Comparison of ENCODE assay signal across 20 mouse cellular contexts in the genomic region with DNA sequence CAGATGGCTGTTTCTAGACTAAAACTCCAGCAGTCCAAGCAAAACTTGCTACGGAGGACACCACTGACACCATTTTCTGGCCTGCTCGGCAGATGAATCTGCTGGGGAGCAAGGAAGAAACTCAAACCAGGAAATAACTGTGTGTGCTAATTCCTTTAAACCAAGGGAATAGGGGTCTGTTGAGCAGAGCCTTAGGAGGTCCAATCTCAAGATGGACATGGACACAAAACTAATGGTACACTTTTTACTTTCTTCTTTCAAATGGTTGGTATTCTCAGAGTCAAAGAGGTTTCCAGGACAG.
DNase-seq lines count a peak whose midpoint lies in the region; ATAC-seq and TF ChIP-seq lines count a peak whose summit lies in the region.
"Had no signal": no experiment of that assay in that cellular context is flagged by ENCODE, and none has a peak within 500 bp of the region (broad histone marks: within the 10 kb centered on the region; RNA-seq: fewer than 3 reads in every experiment).

No protein-coding gene starts in this region.

- TF ChIP-seq EP300 in CH12.LX (IDR thresholded peaks at IDR 0.05; ENCODE audit: low read length): no peak

- H3K4me2 ChIP-seq in intestine, embryonic 14.5 days (ENCODE audit: low read length): no peak overlapping the region
- no peak overlapping the region for H3K4me2 ChIP-seq in intestine, embryonic 16.5 days (ENCODE audit: low read depth, low read length)
- no peak overlapping the region for H3K4me2 ChIP-seq in CH12.LX (ENCODE audit: insufficient read depth, low read depth, poor library complexity, severe bottlenecking)
- H3K4me2 ChIP-seq in embryonic facial prominence, embryonic 15.5 days (replicated peaks): no peak overlapping the region
- H3K4me2 ChIP-seq: forebrain, embryonic 13.5 days; hindbrain, embryonic 14.5 days; neural tube, embryonic 12.5 days had no signal

- whole genome bisulfite sequencing in heart, embryonic 10.5 days: 79% methylated on average over 2 of the region's 2 CpGs
- 87% methylated on average over 2 of the region's 2 CpGs for WGBS in intestine, embryonic 14.5 days
- WGBS in intestine, embryonic 16.5 days: 86% methylated on average over 2 of the region's 2 CpGs
- 66% methylated on average over 2 of the region's 2 CpGs for WGBS in embryonic facial prominence, embryonic 15.5 days

- no peaks in the 10 kb centered on the region for H3K27me3 ChIP-seq in heart, embryonic 10.5 days (ENCODE audit: insufficient read depth, poor library complexity, severe bottlenecking)
- H3K27me3 ChIP-seq in intestine, embryonic 14.5 days (replicated peaks; ENCODE audit: control insufficient read depth, insufficient read depth, low read length): no peaks in the 10 kb centered on the region
- no peaks in the 10 kb centered on the region for H3K27me3 ChIP-seq in intestine, embryonic 16.5 days (replicated peaks; ENCODE audit: control insufficient read depth, insufficient read depth, low read length)
- no peaks in the 10 kb centered on the region for H3K27me3 ChIP-seq in CH12.LX (replicated peaks)
- H3K27me3 ChIP-seq in embryonic facial prominence, embryonic 15.5 days: no peaks in the 10 kb centered on the region
- H3K27me3 ChIP-seq: forebrain, embryonic 13.5 days; neural tube, embryonic 12.5 days had no signal

- no peak overlapping the region for H3K4me3 ChIP-seq in heart, embryonic 10.5 days
- H3K4me3 ChIP-seq in intestine, embryonic 14.5 days (ENCODE audit: low read depth, low read length): no peak overlapping the region
- no peak overlapping the region for H3K4me3 ChIP-seq in intestine, embryonic 16.5 days (ENCODE audit: low read length)
- no peak overlapping the region for H3K4me3 ChIP-seq in CH12.LX (replicated peaks in 1 of 3; ENCODE audit: low read depth in 2 of 3, low read length in 2 of 3, poor library complexity in 1 of 3)
- H3K4me3 ChIP-seq in embryonic facial prominence, embryonic 15.5 days (replicated peaks): no peak overlapping the region
- H3K4me3 ChIP-seq: forebrain, embryonic 13.5 days; neural tube, embryonic 12.5 days had no signal

- no peak for TF ChIP-seq POLR2A in CH12.LX (IDR thresholded peaks at IDR 0.05; ENCODE audit: low read depth, low read length)

- in situ Hi-C loops in CH12.LX (cut with MboI; ENCODE audit: low pct_ligation_motif_present, low pct_unique_long_range_greater_than_20kb, low sequenced_read_pairs): loop anchor here (25.0 kb wide), 1 partner anchor 271 kb away; a partner anchor contains a TSS

- no peak for ATAC-seq in intestine, embryonic 14.5 days (replicated peaks; ENCODE audit: low FRiP score, low TSS enrichment, low read depth)
- ATAC-seq in intestine, embryonic 16.5 days: no peak
- no peak for ATAC-seq in embryonic facial prominence, embryonic 15.5 days (ENCODE audit: insufficient number of reproducible peaks, low FRiP score, low TSS enrichment, low read depth)
- no peak for ATAC-seq in CD4-positive, CD25-positive, alpha-beta regulatory T cell, adult 4 months
- ATAC-seq: forebrain, embryonic 13.5 days; inflammation-experienced regulatory T-cells, adult 6 months had no signal

- TF ChIP-seq CTCF in CH12.LX (conservative IDR thresholded peaks at IDR 0.05 in 1 of 2, IDR thresholded peaks at IDR 0.05 in 1 of 2; ENCODE audit: low read depth in 2 of 2, low read length in 2 of 2): no peak

- no peaks in the 10 kb centered on the region for H3K79me2 ChIP-seq in CH12.LX (replicated peaks; ENCODE audit: control insufficient read depth, extremely low read depth, insufficient read depth, poor library complexity, severe bottlenecking)

- TF ChIP-seq RAD21 in CH12.LX (IDR thresholded peaks at IDR 0.05; ENCODE audit: low read depth, low read length): no peak

- no peak for DNase-seq in heart, embryonic 10.5 days (ENCODE audit: low spot score)
- DNase-seq in heart, postnatal 10 days: no peak
- DNase-seq in intestine, embryonic 14.5 days (ENCODE audit: low spot score): no peak
- no peak for DNase-seq in CH12.LX (ENCODE audit: extremely low read depth)
- DNase-seq: adrenal gland, adult 2 months; cerebellum, adult 11 months; cerebellum, adult 9-11 months; kidney, adult 8-10 months; kidney, postnatal 10 days; left cerebral cortex, postnatal 4 days; lung, postnatal 4 days; midbrain, embryonic 14.5 days; thymus, postnatal 25 days had no signal

- intact Hi-C loops in heart, postnatal 10 days (cut with DNase I): no loop called here

- H3K36me3 ChIP-seq in heart, embryonic 10.5 days: peaks cover 28% of the 10 kb centered on the region
- peaks cover 48% of the 10 kb centered on the region for H3K36me3 ChIP-seq in intestine, embryonic 14.5 days (ENCODE audit: control insufficient read depth, insufficient read depth, low read length)
- H3K36me3 ChIP-seq in intestine, embryonic 16.5 days (ENCODE audit: control insufficient read depth, insufficient read depth, low read length): peaks cover 2% of the 10 kb centered on the region; the same call in 1 of the 2 replicates
- H3K36me3 ChIP-seq in CH12.LX (replicated peaks in 1 of 2; ENCODE audit: control insufficient read depth in 1 of 2, insufficient read depth in 1 of 2, low read length in 1 of 2): peaks cover 2 to 14% of the 10 kb centered on the region in 2 experiments
- 0 out of 2 replicates have a peak, but pooled peaks cover 6% of the 10 kb centered on the region for H3K36me3 ChIP-seq in embryonic facial prominence, embryonic 15.5 days
- H3K36me3 ChIP-seq: neural tube, embryonic 12.5 days had no signal

- dilution Hi-C loops in CH12.LX (cut with MboI; ENCODE audit: extremely low pct_ligation_motif_present, extremely low pct_unique_long_range_greater_than_20kb, low sequenced_read_pairs): loop anchor here (25.0 kb wide), 1 partner anchor 146 kb away; a partner anchor contains a TSS

- H3K4me1 ChIP-seq in heart, embryonic 10.5 days: peaks cover 78% of the 10 kb centered on the region
- peaks cover 40% of the 10 kb centered on the region for H3K4me1 ChIP-seq in intestine, embryonic 14.5 days (replicated peaks; ENCODE audit: control insufficient read depth, insufficient read depth, low read length)
- peaks cover 10% of the 10 kb centered on the region for H3K4me1 ChIP-seq in intestine, embryonic 16.5 days (ENCODE audit: control insufficient read depth, insufficient read depth, low read length)
- H3K4me1 ChIP-seq in CH12.LX (ENCODE audit: control insufficient read depth in 1 of 2, insufficient read depth in 2 of 2): peaks cover 37 to 91% of the 10 kb centered on the region in 2 experiments
- peaks cover 55% of the 10 kb centered on the region for H3K4me1 ChIP-seq in embryonic facial prominence, embryonic 15.5 days

- no peak overlapping the region for H3K9ac ChIP-seq in intestine, embryonic 14.5 days (ENCODE audit: low read length)
- no peak overlapping the region for H3K9ac ChIP-seq in intestine, embryonic 16.5 days (ENCODE audit: low read depth, low read length)
- peak overlapping the region; percentile 95 for H3K9ac ChIP-seq in CH12.LX (ENCODE audit: insufficient read depth, low read depth)
- H3K9ac ChIP-seq in embryonic facial prominence, embryonic 15.5 days: no peak overlapping the region
- H3K9ac ChIP-seq: forebrain, embryonic 13.5 days; hindbrain, embryonic 14.5 days; neural tube, embryonic 12.5 days had no signal

- H3K9me3 ChIP-seq in heart, embryonic 10.5 days: no peaks in the 10 kb centered on the region
- no peaks in the 10 kb centered on the region for H3K9me3 ChIP-seq in intestine, embryonic 14.5 days (ENCODE audit: control insufficient read depth, low read length)
- no peaks in the 10 kb centered on the region for H3K9me3 ChIP-seq in intestine, embryonic 16.5 days (ENCODE audit: control insufficient read depth, low read length)
- H3K9me3 ChIP-seq in CH12.LX (replicated peaks; ENCODE audit: low read length): no peaks in the 10 kb centered on the region
- no peaks in the 10 kb centered on the region for H3K9me3 ChIP-seq in embryonic facial prominence, embryonic 15.5 days (replicated peaks)
- H3K9me3 ChIP-seq: forebrain, embryonic 13.5 days; neural tube, embryonic 12.5 days had no signal

- peak overlapping the region; percentile 81 for H3K27ac ChIP-seq in heart, embryonic 10.5 days
- H3K27ac ChIP-seq in intestine, embryonic 14.5 days (ENCODE audit: low read depth): peak overlapping the region; percentile 45; the same call in 1 of the 2 replicates
- H3K27ac ChIP-seq in intestine, embryonic 16.5 days (ENCODE audit: low read length): no peak overlapping the region
- H3K27ac ChIP-seq in CH12.LX (ENCODE audit: insufficient read depth, low read depth): peak overlapping the region; percentile 81
- peak overlapping the region; percentile 48; the same call in 1 of the 2 replicates for H3K27ac ChIP-seq in embryonic facial prominence, embryonic 15.5 days (replicated peaks)
- H3K27ac ChIP-seq: forebrain, embryonic 13.5 days; hindbrain, embryonic 14.5 days; neural tube, embryonic 12.5 days had no signal

TF ChIP-seq in CH12.LX, 34 proteins besides CTCF, POLR2A, EP300 and RAD21:
- TF ChIP-seq CHD1 (IDR thresholded peaks at IDR 0.05; ENCODE audit: low read depth, low read length) (no peak), NELFE (IDR thresholded peaks at IDR 0.05; ENCODE audit: low read depth, low read length) (0 out of 2 replicates have a peak, but pooled peaks have one; percentile 10), TBP (conservative IDR thresholded peaks at IDR 0.05; ENCODE audit: low read depth, low read length) (no peak), ZKSCAN1 (IDR thresholded peaks at IDR 0.05; ENCODE audit: borderline replicate concordance, low read depth, low read length) (no peak), USF2 (conservative IDR thresholded peaks at IDR 0.05; ENCODE audit: low read depth, low read length) (no peak), JUN (IDR thresholded peaks at IDR 0.05; ENCODE audit: insufficient read depth, low read depth, low read length) (no peak), ZMIZ1 (IDR thresholded peaks at IDR 0.05; ENCODE audit: low read depth, low read length) (peak; percentile 41; the same call in 1 of the 2 replicates), SMC3 (IDR thresholded peaks at IDR 0.05; ENCODE audit: low read depth, low read length) (no peak), ETS1 (conservative IDR thresholded peaks at IDR 0.05; ENCODE audit: low read depth, low read length) (no peak), MEF2A (IDR thresholded peaks at IDR 0.05; ENCODE audit: borderline replicate concordance, low read depth, low read length) (no peak), SIN3A (IDR thresholded peaks at IDR 0.05; ENCODE audit: low read length) (peak; percentile 55; the same call in 1 of the 2 replicates)
